Mouse (Mus musculus) lung, postnatal 0 days (tissue): ENCODE data around the gene Olfr718-ps1. TPM values are rescaled to one million over a fixed set of nuclear protein-coding genes. Genes with fewer than 3 reads are reported as not detected.
"Not testable (repeated sequence)": the region's sequence is repeated elsewhere in the genome, so short reads cannot be mapped to it uniquely, and the experiment has no call there.

Experiments used
- ATAC-seq: fragments of 200-750 bp; cut with Nextera tagmentation; 2 replicates; pipeline ENCODE4 v1.8.0; 2017; ENCODE audit warnings: moderate library complexity
- DNase-seq: peaks from one replicate; pipeline ENCODE4 v3.0.0-alpha.2; 2016; ENCODE audit warnings: low spot score
- H3K27ac ChIP-seq: fragments of 300-500 bp; sonication (generic); 2 replicates; pipeline ENCODE4 v1.5.1; 2014; ENCODE audit warnings: antibody characterized with exemption, mild to moderate bottlenecking, low read length, mixed read lengths
- H3K27me3 ChIP-seq: fragments of 300-500 bp; sonication (generic); replicated peaks from 2 replicates; pipeline ENCODE4 v1.6.1; 2014; ENCODE audit warnings: low read length, mixed read lengths; ENCODE audit not compliant: insufficient read depth
- H3K36me3 ChIP-seq: fragments of 300-500 bp; sonication (generic); 2 replicates; pipeline ENCODE4 v1.6.1; 2014; ENCODE audit warnings: low read length, mixed read lengths; ENCODE audit not compliant: insufficient read depth
- H3K4me1 ChIP-seq: fragments of 300-500 bp; sonication (generic); 2 replicates; pipeline ENCODE4 v1.6.1; 2014; ENCODE audit warnings: antibody characterized with exemption, low read depth, low read length, mixed read lengths; ENCODE audit not compliant: insufficient read depth
- H3K4me2 ChIP-seq: fragments of 300-500 bp; sonication (generic); replicated peaks from 2 replicates; pipeline ENCODE4 v1.6.1; 2014; ENCODE audit warnings: low read depth, mild to moderate bottlenecking, low read length, moderate library complexity, mixed read lengths
- H3K4me3 ChIP-seq: fragments of 300-500 bp; sonication (generic); 2 replicates; pipeline ENCODE4 v1.5.1; 2014; ENCODE audit warnings: low read depth, low read length
- H3K9ac ChIP-seq: fragments of 300-500 bp; sonication (generic); replicated peaks from 2 replicates; pipeline ENCODE4 v1.6.1; 2014; ENCODE audit warnings: low read depth, mild to moderate bottlenecking
- H3K9me3 ChIP-seq: fragments of 300-500 bp; sonication (generic); 2 replicates; pipeline ENCODE4 v1.6.1; 2016; ENCODE audit warnings: low read length, mixed read lengths
- CTCF ChIP-seq: IDR thresholded peaks from 2 replicates; pipeline ENCODE4 v1.5.1; 2016; ENCODE audit warnings: antibody characterized with exemption, mild to moderate bottlenecking
- EP300 ChIP-seq: IDR thresholded peaks from 2 replicates; pipeline ENCODE4 v1.6.1; 2016; ENCODE audit warnings: antibody characterized with exemption, mild to moderate bottlenecking, control low read depth
- whole genome bisulfite sequencing: fragments of 180-500 bp; shearing (Covaris S2); extraction: QIAGEN DNeasy Blood & Tissue Kit; methylation state at CpG from one replicate; pipeline ENCODE4 v1.1.7; 2014; 5-methylcytosine and 5-hydroxymethylcytosine counted together
- polyA plus RNA-seq: library from polyadenylated mRNA; unstranded; fragments of >200 nt; fragmentation: Nextera tagmentation; extraction: Ambion mirVana; gene quantifications from 2 replicates; pipeline ENCODE4 v1.2.1, GENCODE M21; 2015

Olfr718-ps1 gene
- polyA plus RNA-seq, 1 experiment from 2014 or later: not detected

- no peak overlapping the region for H3K4me2 ChIP-seq
- DNase-seq (no peak), ATAC-seq (no peak)
- no peaks in the 10 kb centered on the region for H3K4me1 ChIP-seq
- H3K4me3 ChIP-seq: no peak overlapping the region
- H3K27ac ChIP-seq: no peak overlapping the region
- no peaks in the 10 kb centered on the region for H3K9me3 ChIP-seq
- no peak for TF ChIP-seq EP300
- no peak for TF ChIP-seq CTCF
- no peaks in the 10 kb centered on the region for H3K36me3 ChIP-seq
- WGBS: 82% methylated on average over 3 of the region's 3 CpGs
- peaks cover 10% of the 10 kb centered on the region; the same call in 1 of the 2 replicates for H3K27me3 ChIP-seq
- H3K9ac ChIP-seq: no peak overlapping the region
Observed at GRCm38 (mm10) chr5:143155534-143155933, 8.2 kb upstream of the Olfr718-ps1 start.

- ATAC-seq (no peak), DNase-seq (no peak)
- H3K4me2 ChIP-seq: no peak overlapping the region
- 80% methylated on average over 10 of the region's 10 CpGs for WGBS
- no peak overlapping the region for H3K4me3 ChIP-seq
- H3K27ac ChIP-seq: no peak overlapping the region
- H3K9me3 ChIP-seq: no peaks in the 10 kb centered on the region
- H3K9ac ChIP-seq: no peak overlapping the region
- H3K4me1 ChIP-seq: no peaks in the 10 kb centered on the region
- H3K36me3 ChIP-seq: no peaks in the 10 kb centered on the region
- H3K27me3 ChIP-seq: peaks cover 10% of the 10 kb centered on the region; the same call in 1 of the 2 replicates
- TF ChIP-seq CTCF (no peak), EP300 (no peak)
Observed at GRCm38 (mm10) chr5:143153756-143154155, 6.4 kb upstream of the Olfr718-ps1 start.

GRCm38 (mm10) chr5:143150044-143150443, 2.7 kb upstream of the Olfr718-ps1 start:
- ATAC-seq (no peak), DNase-seq (no peak)
- Histone ChIP-seq H3K27me3 (no peaks in the 10 kb centered on the region), H3K36me3 (no peaks in the 10 kb centered on the region), H3K4me2 (no peak overlapping the region), H3K9ac (no peak overlapping the region), H3K4me3 (no peak overlapping the region), H3K4me1 (no peaks in the 10 kb centered on the region), H3K9me3 (no peaks in the 10 kb centered on the region), H3K27ac (no peak overlapping the region)
- TF ChIP-seq EP300: no peak
- no peak for TF ChIP-seq CTCF
- 82% methylated on average over 2 of the region's 2 CpGs for WGBS

GRCm38 (mm10) chr5:143149536-143149935, 2.2 kb upstream of the Olfr718-ps1 start:
- Histone ChIP-seq H3K4me3 (no peak overlapping the region), H3K9me3 (no peaks in the 10 kb centered on the region), H3K27ac (no peak overlapping the region), H3K4me2 (no peak overlapping the region), H3K27me3 (no peaks in the 10 kb centered on the region), H3K9ac (no peak overlapping the region), H3K36me3 (no peaks in the 10 kb centered on the region), H3K4me1 (no peaks in the 10 kb centered on the region)
- 88% methylated on average over 2 of the region's 2 CpGs for WGBS
- DNase-seq (no peak), ATAC-seq (no peak)
- no peak for TF ChIP-seq EP300

- DNase-seq (no peak), ATAC-seq (no peak)
- 81% methylated on average over 5 of the region's 5 CpGs for WGBS
- no peaks in the 10 kb centered on the region for H3K9me3 ChIP-seq
- no peaks in the 10 kb centered on the region for H3K4me1 ChIP-seq
- H3K27me3 ChIP-seq: no peaks in the 10 kb centered on the region
- no peak overlapping the region for H3K4me2 ChIP-seq
- H3K27ac ChIP-seq: no peak overlapping the region
- no peak overlapping the region for H3K9ac ChIP-seq
- H3K36me3 ChIP-seq: no peaks in the 10 kb centered on the region
- no peak overlapping the region for H3K4me3 ChIP-seq
- TF ChIP-seq EP300: no peak
- TF ChIP-seq CTCF: no peak
Observed at GRCm38 (mm10) chr5:143148661-143149060, 1.3 kb upstream of the Olfr718-ps1 start.

- H3K36me3 ChIP-seq: no peaks in the 10 kb centered on the region
- H3K4me3 ChIP-seq: no peak overlapping the region
- H3K4me2 ChIP-seq: no peak overlapping the region
- H3K27ac ChIP-seq: no peak overlapping the region
- DNase-seq (no peak), ATAC-seq (no peak)
- H3K9me3 ChIP-seq: no peaks in the 10 kb centered on the region
- WGBS: 89% methylated on average over 13 of the region's 13 CpGs
- H3K9ac ChIP-seq: no peak overlapping the region
- no peaks in the 10 kb centered on the region for H3K27me3 ChIP-seq
- H3K4me1 ChIP-seq: no peaks in the 10 kb centered on the region
- TF ChIP-seq CTCF (no peak), EP300 (no peak)
Observed at GRCm38 (mm10) chr5:143137580-143137979, 9.8 kb downstream of the Olfr718-ps1 start.

GRCm38 (mm10) chr5:143135042-143135441, 12.3 kb downstream of the Olfr718-ps1 start:
- H3K27ac ChIP-seq: no peak overlapping the region
- no peaks in the 10 kb centered on the region for H3K4me1 ChIP-seq
- no peak overlapping the region for H3K4me2 ChIP-seq
- DNase-seq (no peak), ATAC-seq (no peak)
- H3K4me3 ChIP-seq: no peak overlapping the region
- no peak overlapping the region for H3K9ac ChIP-seq
- no peaks in the 10 kb centered on the region for H3K27me3 ChIP-seq
- no peak for TF ChIP-seq EP300
- no peak for TF ChIP-seq CTCF
- H3K36me3 ChIP-seq: no peaks in the 10 kb centered on the region
- no peaks in the 10 kb centered on the region for H3K9me3 ChIP-seq
- WGBS: 86% methylated on average over 7 of the region's 7 CpGs

- not testable (repeated sequence) for H3K4me1 ChIP-seq, H3K27ac ChIP-seq, H3K9ac ChIP-seq, H3K27me3 ChIP-seq, ATAC-seq, H3K36me3 ChIP-seq, H3K4me3 ChIP-seq, H3K9me3 ChIP-seq, DNase-seq, H3K4me2 ChIP-seq
- 76% methylated on average over 3 of the region's 6 CpGs for WGBS
Observed at GRCm38 (mm10) chr5:143134216-143135010, 13.0 kb downstream of the Olfr718-ps1 start.
